Mouse (Mus musculus): ENCODE data around the gene Hoxa9. TPM values are rescaled to one million over a fixed set of nuclear protein-coding genes. Genes with fewer than 3 reads are reported as not detected.

Hoxa9 gene
- polyA plus RNA-seq, 2 experiments: 0.43 to 0.76 TPM

GRCm38 (mm10) chr6:52251177-52251879, 20.4 kb upstream of the Hoxa9 start:
- ATAC-seq (ENCODE audit: insufficient read depth) (no peak), DNase-seq (ENCODE audit: low read depth in 3 of 3, low spot score in 3 of 3) (no peak)
- no peak overlapping the region for H3K9ac ChIP-seq (replicated peaks)
- H3K36me3 ChIP-seq (replicated peaks; ENCODE audit: control insufficient read depth, insufficient read depth, low read depth): no peaks in the 10 kb centered on the region
- H3K27me3 ChIP-seq (ENCODE audit: control insufficient read depth, insufficient read depth, low read length): peaks cover 93% of the 10 kb centered on the region
- no peaks in the 10 kb centered on the region for H3K4me1 ChIP-seq (replicated peaks; ENCODE audit: control insufficient read depth in 2 of 2, insufficient read depth in 2 of 2, low read length in 1 of 2)
- 7% methylated on average over 7 of the region's 7 CpGs for WGBS (ENCODE audit: insufficient replicate concordance)
- no peaks in the 10 kb centered on the region for H3K9me3 ChIP-seq (ENCODE audit: control insufficient read depth, low read length)
- no peak overlapping the region for H3K27ac ChIP-seq
- H3K4me2 ChIP-seq (ENCODE audit: low read depth): no peak overlapping the region
- TF ChIP-seq CTCF (IDR thresholded peaks at IDR 0.05; ENCODE audit: low read depth): no peak
- TF ChIP-seq EP300 (IDR thresholded peaks at IDR 0.05; ENCODE audit: low read depth): no peak
- H3K4me3 ChIP-seq (ENCODE audit: insufficient read depth in 1 of 2, low read depth in 2 of 2, low read length in 2 of 2): no peak overlapping the region

GRCm38 (mm10) chr6:52249826-52250225, 18.9 kb upstream of the Hoxa9 start:
- no peaks in the 10 kb centered on the region for H3K4me1 ChIP-seq (replicated peaks; ENCODE audit: control insufficient read depth in 2 of 2, insufficient read depth in 2 of 2, low read length in 1 of 2)
- no peaks in the 10 kb centered on the region for H3K36me3 ChIP-seq (replicated peaks; ENCODE audit: control insufficient read depth, insufficient read depth, low read depth)
- H3K27ac ChIP-seq: no peak overlapping the region
- H3K27me3 ChIP-seq (ENCODE audit: control insufficient read depth, insufficient read depth, low read length): peaks cover 95% of the 10 kb centered on the region
- DNase-seq (ENCODE audit: low read depth in 3 of 3, low spot score in 3 of 3): no peak
- WGBS (ENCODE audit: insufficient replicate concordance): 0% methylated on average over 4 of the region's 4 CpGs
- TF ChIP-seq CTCF (IDR thresholded peaks at IDR 0.05; ENCODE audit: low read depth) (no peak), EP300 (IDR thresholded peaks at IDR 0.05; ENCODE audit: low read depth) (no peak)
- H3K9me3 ChIP-seq (ENCODE audit: control insufficient read depth, low read length): no peaks in the 10 kb centered on the region
- no peak for ATAC-seq (ENCODE audit: insufficient read depth)
- H3K9ac ChIP-seq (replicated peaks): no peak overlapping the region
- no peak overlapping the region for H3K4me2 ChIP-seq (ENCODE audit: low read depth)
- H3K4me3 ChIP-seq (ENCODE audit: insufficient read depth in 1 of 2, low read depth in 2 of 2, low read length in 2 of 2): no peak overlapping the region

- ATAC-seq (ENCODE audit: insufficient read depth): no peak
- no peaks in the 10 kb centered on the region for H3K4me1 ChIP-seq (replicated peaks; ENCODE audit: control insufficient read depth in 2 of 2, insufficient read depth in 2 of 2, low read length in 1 of 2)
- H3K4me2 ChIP-seq (ENCODE audit: low read depth): no peak overlapping the region
- WGBS (ENCODE audit: insufficient replicate concordance): under 1% methylated on average over 16 of the region's 16 CpGs
- H3K9me3 ChIP-seq (ENCODE audit: control insufficient read depth, low read length): no peaks in the 10 kb centered on the region
- TF ChIP-seq EP300 (IDR thresholded peaks at IDR 0.05; ENCODE audit: low read depth) (no peak), CTCF (IDR thresholded peaks at IDR 0.05; ENCODE audit: low read depth) (no peak)
- no peaks in the 10 kb centered on the region for H3K36me3 ChIP-seq (replicated peaks; ENCODE audit: control insufficient read depth, insufficient read depth, low read depth)
- H3K27ac ChIP-seq: no peak overlapping the region
- DNase-seq (ENCODE audit: low read depth in 3 of 3, low spot score in 3 of 3): no peak
- no peak overlapping the region for H3K9ac ChIP-seq (replicated peaks)
- peaks cover 98% of the 10 kb centered on the region for H3K27me3 ChIP-seq (ENCODE audit: control insufficient read depth, insufficient read depth, low read length)
- no peak overlapping the region for H3K4me3 ChIP-seq (ENCODE audit: insufficient read depth in 1 of 2, low read depth in 2 of 2, low read length in 2 of 2)
Observed at GRCm38 (mm10) chr6:52249415-52249738, 18.5 kb upstream of the Hoxa9 start.

GRCm38 (mm10) chr6:52248638-52249414, 17.9 kb upstream of the Hoxa9 start:
- TF ChIP-seq CTCF (IDR thresholded peaks at IDR 0.05; ENCODE audit: low read depth) (no peak), EP300 (IDR thresholded peaks at IDR 0.05; ENCODE audit: low read depth) (no peak)
- DNase-seq (ENCODE audit: low read depth in 3 of 3, low spot score in 3 of 3): no peak
- Histone ChIP-seq H3K27me3 (ENCODE audit: control insufficient read depth, insufficient read depth, low read length) (peaks cover 98% of the 10 kb centered on the region), H3K4me3 (ENCODE audit: insufficient read depth in 1 of 2, low read depth in 2 of 2, low read length in 2 of 2) (no peak overlapping the region), H3K36me3 (replicated peaks; ENCODE audit: control insufficient read depth, insufficient read depth, low read depth) (no peaks in the 10 kb centered on the region), H3K27ac (no peak overlapping the region), H3K4me2 (ENCODE audit: low read depth) (no peak overlapping the region), H3K4me1 (replicated peaks; ENCODE audit: control insufficient read depth in 2 of 2, insufficient read depth in 2 of 2, low read length in 1 of 2) (no peaks in the 10 kb centered on the region), H3K9ac (replicated peaks) (no peak overlapping the region), H3K9me3 (ENCODE audit: control insufficient read depth, low read length) (no peaks in the 10 kb centered on the region)
- no peak for ATAC-seq (ENCODE audit: insufficient read depth)
- whole genome bisulfite sequencing (ENCODE audit: insufficient replicate concordance): 1% methylated on average over 27 of the region's 27 CpGs
